Mouse (Mus musculus): ENCODE results near the gene Zar1l. TPM values are rescaled to one million over a fixed set of nuclear protein-coding genes. Genes with fewer than 3 reads are reported as not detected.
"Not testable (repeated sequence)": the region's sequence is repeated elsewhere in the genome, so short reads cannot be mapped to it uniquely, and the experiment has no call there.

Zar1l gene
- polyA plus RNA-seq, 1 experiment from 2014 or later = not detected

GRCm38 (mm10) chr5:150521937-150522866 is 4.2 kb upstream of the Zar1l start, which contains the start of gene Brca2:
TSS of gene Brca2 (plus strand) at chr5:150522630.
- 6% methylated on average over 58 of the region's 63 CpGs for WGBS
- TF ChIP-seq CTCF (IDR thresholded peaks at IDR 0.05; ENCODE audit: low read depth) = no peak
- peak; percentile 91 for DNase-seq (ENCODE audit: low spot score)

GRCm38 (mm10) chr5:150519551-150519950 is 1.6 kb upstream of the Zar1l start:
- Histone ChIP-seq H3K27ac (no peak overlapping the region), H3K4me1 (replicated peaks; ENCODE audit: insufficient read depth, low read length) (no peaks in the 10 kb centered on the region), H3K4me3 (replicated peaks; ENCODE audit: low read depth, low read length) (no peak overlapping the region), H3K36me3 (ENCODE audit: insufficient read depth, low read length) (no peaks in the 10 kb centered on the region), H3K9ac (ENCODE audit: low read depth, low read length) (no peak overlapping the region), H3K9me3 (replicated peaks; ENCODE audit: low read length) (no peaks in the 10 kb centered on the region), H3K4me2 (ENCODE audit: low read length) (no peak overlapping the region), H3K27me3 (ENCODE audit: insufficient read depth, low read length) (no peaks in the 10 kb centered on the region)
- peak; percentile 60 for TF ChIP-seq CTCF (IDR thresholded peaks at IDR 0.05; ENCODE audit: low read depth)
- DNase-seq (ENCODE audit: low spot score) (peak; percentile 39), ATAC-seq (replicated peaks; ENCODE audit: low FRiP score, low read depth) (no peak)
- 96% methylated on average over 1 of the region's 1 CpGs for WGBS

More at GRCm38 (mm10) chr5:150521937-150522866, 4.2 kb upstream of the Zar1l start, which contains the start of gene Brca2:
- Histone ChIP-seq H3K9ac (ENCODE audit: low read depth, low read length) (peak within 1 kb of the TSS; percentile 93), H3K4me2 (ENCODE audit: low read length) (peak within 1 kb of the TSS; percentile 64), H3K27ac (peak within 1 kb of the TSS; percentile 70), H3K36me3 (ENCODE audit: insufficient read depth, low read length) (no peaks in the 10 kb centered on the region), H3K4me3 (replicated peaks; ENCODE audit: low read depth, low read length) (peak within 1 kb of the TSS; percentile 84), H3K4me1 (replicated peaks; ENCODE audit: insufficient read depth, low read length) (no peaks in the 10 kb centered on the region), H3K27me3 (ENCODE audit: insufficient read depth, low read length) (no peaks in the 10 kb centered on the region), H3K9me3 (replicated peaks; ENCODE audit: low read length) (no peaks in the 10 kb centered on the region)
- ATAC-seq (replicated peaks; ENCODE audit: low FRiP score, low read depth) = peak; percentile 94

GRCm38 (mm10) chr5:150514027-150514426 is 3.9 kb downstream of the Zar1l start:
- no peak overlapping the region for H3K9ac ChIP-seq (ENCODE audit: low read depth, low read length)
- no peak overlapping the region for H3K4me2 ChIP-seq (ENCODE audit: low read length)
- ATAC-seq (replicated peaks; ENCODE audit: low FRiP score, low read depth) (no peak), DNase-seq (ENCODE audit: low spot score) (no peak)
- WGBS = 66% methylated on average over 1 of the region's 1 CpGs
- no peaks in the 10 kb centered on the region for H3K27me3 ChIP-seq (ENCODE audit: insufficient read depth, low read length)
- no peak overlapping the region for H3K27ac ChIP-seq
- H3K4me1 ChIP-seq (replicated peaks; ENCODE audit: insufficient read depth, low read length) = no peaks in the 10 kb centered on the region
- H3K9me3 ChIP-seq (replicated peaks; ENCODE audit: low read length) = no peaks in the 10 kb centered on the region
- no peak overlapping the region for H3K4me3 ChIP-seq (replicated peaks; ENCODE audit: low read depth, low read length)
- H3K36me3 ChIP-seq (ENCODE audit: insufficient read depth, low read length) = no peaks in the 10 kb centered on the region
- TF ChIP-seq CTCF (IDR thresholded peaks at IDR 0.05; ENCODE audit: low read depth) = no peak

- no peak for DNase-seq (ENCODE audit: low spot score)
- H3K9me3 ChIP-seq (replicated peaks; ENCODE audit: low read length) = no peaks in the 10 kb centered on the region
- WGBS = 82% methylated on average over 4 of the region's 4 CpGs
- ATAC-seq (replicated peaks; ENCODE audit: low FRiP score, low read depth) = no peak
- no peak overlapping the region for H3K4me3 ChIP-seq (replicated peaks; ENCODE audit: low read depth, low read length)
- H3K27me3 ChIP-seq (ENCODE audit: insufficient read depth, low read length) = no peaks in the 10 kb centered on the region
- H3K36me3 ChIP-seq (ENCODE audit: insufficient read depth, low read length) = no peaks in the 10 kb centered on the region
- no peak overlapping the region for H3K27ac ChIP-seq
- H3K9ac ChIP-seq (ENCODE audit: low read depth, low read length) = no peak overlapping the region
- no peak for TF ChIP-seq CTCF (IDR thresholded peaks at IDR 0.05; ENCODE audit: low read depth)
- H3K4me1 ChIP-seq (replicated peaks; ENCODE audit: insufficient read depth, low read length) = no peaks in the 10 kb centered on the region
- no peak overlapping the region for H3K4me2 ChIP-seq (ENCODE audit: low read length)
Observed at GRCm38 (mm10) chr5:150513264-150513663, 4.7 kb downstream of the Zar1l start.

GRCm38 (mm10) chr5:150510451-150511225 is 7.3 kb downstream of the Zar1l start:
- H3K27ac ChIP-seq = no peak overlapping the region
- no peaks in the 10 kb centered on the region for H3K36me3 ChIP-seq (ENCODE audit: insufficient read depth, low read length)
- TF ChIP-seq CTCF (IDR thresholded peaks at IDR 0.05; ENCODE audit: low read depth) = no peak
- 79% methylated on average over 6 of the region's 6 CpGs for WGBS
- no peaks in the 10 kb centered on the region for H3K9me3 ChIP-seq (replicated peaks; ENCODE audit: low read length)
- DNase-seq (ENCODE audit: low spot score) = no peak
- no peaks in the 10 kb centered on the region for H3K27me3 ChIP-seq (ENCODE audit: insufficient read depth, low read length)
- H3K4me2 ChIP-seq (ENCODE audit: low read length) = no peak overlapping the region
- H3K9ac ChIP-seq (ENCODE audit: low read depth, low read length) = no peak overlapping the region
- ATAC-seq (replicated peaks; ENCODE audit: low FRiP score, low read depth) = no peak
- no peaks in the 10 kb centered on the region for H3K4me1 ChIP-seq (replicated peaks; ENCODE audit: insufficient read depth, low read length)
- H3K4me3 ChIP-seq (replicated peaks; ENCODE audit: low read depth, low read length) = no peak overlapping the region

GRCm38 (mm10) chr5:150495792-150496191 is 22.2 kb downstream of the Zar1l start:
- Histone ChIP-seq H3K27ac (no peak overlapping the region), H3K9me3 (replicated peaks; ENCODE audit: low read length) (no peaks in the 10 kb centered on the region), H3K4me2 (ENCODE audit: low read length) (no peak overlapping the region), H3K27me3 (ENCODE audit: insufficient read depth, low read length) (no peaks in the 10 kb centered on the region), H3K9ac (ENCODE audit: low read depth, low read length) (no peak overlapping the region), H3K4me3 (replicated peaks; ENCODE audit: low read depth, low read length) (no peak overlapping the region), H3K36me3 (ENCODE audit: insufficient read depth, low read length) (0 out of 2 replicates have a peak, but pooled peaks cover 9% of the 10 kb centered on the region), H3K4me1 (replicated peaks; ENCODE audit: insufficient read depth, low read length) (no peaks in the 10 kb centered on the region)
- ATAC-seq (replicated peaks; ENCODE audit: low FRiP score, low read depth) (no peak), DNase-seq (ENCODE audit: low spot score) (peak; percentile 34)
- 54% methylated on average over 6 of the region's 6 CpGs for WGBS
- peak; percentile 71 for TF ChIP-seq CTCF (IDR thresholded peaks at IDR 0.05; ENCODE audit: low read depth)

GRCm38 (mm10) chr5:150491573-150492173 is 26.3 kb downstream of the Zar1l start:
- not testable (repeated sequence) for ATAC-seq (replicated peaks; ENCODE audit: low FRiP score, low read depth); H3K36me3 ChIP-seq (ENCODE audit: insufficient read depth, low read length); H3K27me3 ChIP-seq (ENCODE audit: insufficient read depth, low read length); H3K4me3 ChIP-seq (replicated peaks; ENCODE audit: low read depth, low read length); H3K4me2 ChIP-seq (ENCODE audit: low read length); H3K27ac ChIP-seq; H3K9ac ChIP-seq (ENCODE audit: low read depth, low read length); H3K4me1 ChIP-seq (replicated peaks; ENCODE audit: insufficient read depth, low read length); H3K9me3 ChIP-seq (replicated peaks; ENCODE audit: low read length); DNase-seq (ENCODE audit: low spot score)
- WGBS = 89% methylated on average over 4 of the region's 4 CpGs
